Mouse (Mus musculus): ENCODE results near the gene Slc25a30. TPM values are rescaled to one million over a fixed set of nuclear protein-coding genes. Genes with fewer than 3 reads are reported as not detected.
A peak's percentile ranks its signal among the peaks of the same experiment; 100 is the strongest.

Gene Slc25a30
- total RNA-seq, 1 experiment from 2014 or later, result 50.7 TPM

DNA sequence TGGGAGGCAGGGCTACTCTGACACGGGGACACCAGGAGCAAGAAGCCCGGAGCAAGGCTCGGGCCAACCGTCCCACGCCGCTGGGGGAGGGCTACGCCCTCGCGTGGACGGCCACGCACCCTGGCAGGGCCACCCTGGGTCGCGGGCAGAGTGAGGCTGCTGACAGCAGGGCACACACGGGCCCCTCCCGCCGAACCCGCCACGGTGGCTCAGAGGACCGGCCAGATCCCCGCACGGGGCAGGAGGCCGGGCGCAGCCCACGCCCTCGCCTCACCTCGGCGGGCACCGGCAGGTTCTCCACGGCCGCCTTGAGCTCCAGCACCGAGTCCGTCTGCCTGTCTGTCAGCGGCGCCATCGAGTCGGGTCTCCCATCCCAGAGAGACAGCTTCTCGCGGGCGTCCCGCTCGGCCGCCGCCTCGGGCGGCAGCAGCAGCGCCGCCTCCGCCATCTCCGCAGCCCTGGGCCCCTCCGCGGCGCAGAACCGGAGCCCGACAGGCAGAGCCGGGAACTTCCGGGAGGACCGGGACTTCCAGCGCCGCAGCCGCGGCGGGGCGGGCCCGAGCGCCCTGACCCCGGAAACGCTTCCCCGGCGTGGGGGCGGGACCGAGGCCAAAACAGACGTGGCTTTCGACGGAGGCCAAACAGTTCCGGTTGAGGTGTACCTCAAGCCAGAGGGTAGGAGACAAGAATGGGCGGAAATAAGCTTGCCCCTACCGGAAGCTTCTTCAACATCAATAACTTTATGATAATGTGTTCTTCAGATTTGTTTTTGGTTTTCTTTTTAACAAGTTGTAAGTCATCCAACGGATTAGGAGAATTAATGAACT is 32.6 kb downstream of the Slc25a30 start, which contains the start of gene Cog3:
Cog3 (minus strand) TSS at position 527 of the 827 bp plus-strand sequence.
- ATAC-seq (ENCODE audit: extremely low read depth, insufficient number of reproducible peaks, low FRiP score, poor library complexity, severe bottlenecking), result peak; percentile 96

DNA sequence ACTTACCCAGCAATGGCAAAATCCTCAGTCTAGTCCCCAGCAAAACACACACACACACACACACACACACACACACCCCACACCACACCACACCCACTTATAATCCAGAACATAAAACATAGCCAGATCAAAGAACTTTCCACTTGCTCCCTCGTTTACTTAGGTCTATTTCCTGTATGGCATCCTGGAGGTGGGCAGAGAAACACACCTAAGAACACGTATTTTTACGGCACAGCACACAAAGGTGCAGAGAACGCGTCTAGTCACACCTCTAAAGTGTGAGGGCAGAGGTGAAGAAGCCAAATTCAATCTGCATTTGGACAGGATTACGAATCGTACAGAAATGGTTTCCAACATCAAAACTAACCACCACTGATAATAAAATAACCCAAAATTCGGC is 33.6 kb downstream of the Slc25a30 start:
- ATAC-seq (ENCODE audit: extremely low read depth, insufficient number of reproducible peaks, low FRiP score, poor library complexity, severe bottlenecking), result no peak

DNA sequence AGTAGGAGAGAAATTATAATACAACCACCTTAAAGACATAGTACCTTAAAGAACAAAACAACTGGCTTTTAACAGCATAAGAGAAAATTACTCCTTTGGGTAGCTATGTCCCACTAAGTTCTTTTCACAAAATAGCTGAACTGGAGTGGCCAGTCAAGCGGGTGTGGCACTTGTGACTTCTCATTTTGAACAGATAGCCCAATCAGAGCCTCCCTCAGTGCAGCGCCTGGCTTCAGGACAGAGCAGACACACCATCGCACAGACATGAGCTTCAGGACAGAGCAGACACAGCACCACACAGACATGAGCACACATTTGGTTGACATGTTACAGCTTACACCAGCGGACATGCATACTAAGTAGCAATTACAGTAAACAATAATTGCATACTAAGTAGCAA is 35.8 kb downstream of the Slc25a30 start:
- ATAC-seq (ENCODE audit: extremely low read depth, insufficient number of reproducible peaks, low FRiP score, poor library complexity, severe bottlenecking), result no peak

DNA sequence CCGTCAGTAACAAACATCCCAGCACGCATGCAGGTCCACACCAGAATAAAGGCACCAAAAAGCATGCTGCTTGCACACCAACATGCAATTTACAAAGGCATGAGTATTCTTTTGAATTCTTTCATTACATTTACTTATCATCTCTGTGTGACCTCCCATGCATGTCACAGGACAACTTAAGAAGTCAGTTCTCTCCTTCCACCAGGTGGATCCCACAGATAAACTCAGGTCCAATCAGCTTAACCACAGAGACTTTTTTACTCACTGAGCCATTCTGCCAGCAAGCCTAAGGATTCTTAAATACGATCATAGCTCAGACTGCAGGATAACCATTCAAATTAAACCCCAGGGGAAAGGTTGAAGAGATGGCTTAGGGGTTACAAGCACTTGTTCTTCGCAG is 37.7 kb downstream of the Slc25a30 start:
- no peak for ATAC-seq (ENCODE audit: extremely low read depth, insufficient number of reproducible peaks, low FRiP score, poor library complexity, severe bottlenecking)

DNA sequence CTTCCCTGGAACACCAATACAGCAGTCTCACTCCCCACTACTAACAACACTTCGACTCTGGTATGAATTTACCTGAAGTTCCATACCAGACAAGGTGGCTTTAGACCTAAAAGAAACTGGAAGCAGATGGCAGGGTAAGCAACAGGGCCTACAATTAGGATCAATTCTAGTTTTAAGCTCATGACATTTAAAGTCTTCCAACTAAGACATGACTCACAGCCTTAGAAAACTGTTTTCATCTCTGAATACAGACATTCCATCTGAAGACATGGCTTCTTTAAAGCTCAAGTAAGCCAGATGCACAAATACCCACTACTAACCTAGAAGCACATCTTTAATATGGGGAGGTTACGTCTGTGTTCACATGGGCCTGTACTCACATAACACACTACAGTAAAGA is 38.9 kb downstream of the Slc25a30 start:
- ATAC-seq (ENCODE audit: extremely low read depth, insufficient number of reproducible peaks, low FRiP score, poor library complexity, severe bottlenecking), result no peak

DNA sequence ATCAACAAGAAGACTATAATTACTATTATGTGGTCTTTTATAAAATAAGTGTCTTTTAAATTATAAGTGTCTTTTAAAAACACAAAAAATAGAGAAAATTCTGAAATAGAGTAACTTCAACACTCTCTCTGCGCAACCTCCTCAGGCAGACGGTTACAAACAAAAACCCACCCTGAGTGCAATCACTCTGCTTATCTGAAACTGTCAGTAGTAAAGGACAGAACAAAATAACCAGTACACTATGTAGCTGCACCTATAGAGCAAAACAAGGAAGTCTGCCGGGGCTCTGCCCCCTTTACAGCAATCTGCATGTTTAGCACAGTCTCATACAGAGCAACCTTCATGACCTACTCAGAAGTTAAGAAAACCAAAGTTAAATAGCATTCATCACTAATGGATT is 44.9 kb downstream of the Slc25a30 start:
- ATAC-seq (ENCODE audit: extremely low read depth, insufficient number of reproducible peaks, low FRiP score, poor library complexity, severe bottlenecking), result no peak

DNA sequence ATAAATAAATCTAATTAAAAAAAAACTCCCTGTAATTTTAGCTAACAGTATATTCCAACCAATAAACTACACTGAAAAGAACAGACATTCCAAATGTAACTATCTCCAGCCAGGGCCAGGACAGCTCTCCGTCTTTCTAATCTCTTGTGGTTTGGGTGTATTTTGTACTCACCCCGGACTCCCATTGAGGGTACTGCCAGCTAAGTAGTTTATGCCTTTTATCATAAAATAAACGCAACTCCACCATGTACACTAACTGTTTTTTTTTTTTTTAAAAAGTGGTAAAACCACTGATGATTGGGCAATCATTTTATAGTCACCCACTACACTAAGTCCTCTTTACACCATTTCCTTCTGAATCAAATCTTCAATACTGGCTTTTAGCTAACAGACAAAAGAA is 51.2 kb downstream of the Slc25a30 start:
- no peak for ATAC-seq (ENCODE audit: extremely low read depth, insufficient number of reproducible peaks, low FRiP score, poor library complexity, severe bottlenecking)

DNA sequence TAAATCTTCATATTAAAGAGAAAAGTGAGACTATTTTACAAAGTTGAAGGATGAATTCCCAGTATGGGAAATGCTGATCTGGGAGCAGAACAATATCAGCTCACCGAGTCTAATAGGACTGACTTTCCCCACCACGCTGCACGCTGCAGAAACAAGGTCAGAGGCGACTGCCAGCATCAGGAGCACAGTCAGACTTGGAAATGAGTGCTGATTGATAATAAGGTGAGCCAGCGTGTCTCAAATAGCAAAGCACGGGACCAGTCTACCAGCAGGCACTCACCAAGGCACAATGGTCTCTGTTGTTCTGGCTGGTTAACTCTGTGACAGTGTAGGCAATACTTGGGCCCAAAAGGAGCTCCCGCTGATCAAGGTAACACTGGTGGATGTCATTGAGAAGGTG is 54.2 kb downstream of the Slc25a30 start:
- ATAC-seq (ENCODE audit: extremely low read depth, insufficient number of reproducible peaks, low FRiP score, poor library complexity, severe bottlenecking), result no peak

DNA sequence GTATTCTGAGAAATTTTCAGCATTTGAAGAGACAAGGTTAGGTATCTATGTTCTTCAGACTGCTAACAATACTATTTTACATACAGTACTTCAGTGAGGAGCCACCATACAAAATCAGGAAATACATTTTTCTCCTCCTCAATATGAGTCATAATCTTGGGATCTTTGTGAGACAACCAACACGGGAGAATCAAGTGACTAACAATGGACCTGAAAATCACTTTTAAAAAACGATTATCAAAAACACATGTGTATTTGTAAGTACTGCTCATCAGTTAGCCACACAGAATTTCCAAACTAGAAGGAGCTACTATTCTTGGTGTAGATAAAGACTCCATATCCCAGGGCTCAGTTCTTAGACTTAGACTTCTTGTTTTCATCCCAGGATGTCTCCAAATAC is 55.5 kb downstream of the Slc25a30 start:
- no peak for ATAC-seq (ENCODE audit: extremely low read depth, insufficient number of reproducible peaks, low FRiP score, poor library complexity, severe bottlenecking)

DNA sequence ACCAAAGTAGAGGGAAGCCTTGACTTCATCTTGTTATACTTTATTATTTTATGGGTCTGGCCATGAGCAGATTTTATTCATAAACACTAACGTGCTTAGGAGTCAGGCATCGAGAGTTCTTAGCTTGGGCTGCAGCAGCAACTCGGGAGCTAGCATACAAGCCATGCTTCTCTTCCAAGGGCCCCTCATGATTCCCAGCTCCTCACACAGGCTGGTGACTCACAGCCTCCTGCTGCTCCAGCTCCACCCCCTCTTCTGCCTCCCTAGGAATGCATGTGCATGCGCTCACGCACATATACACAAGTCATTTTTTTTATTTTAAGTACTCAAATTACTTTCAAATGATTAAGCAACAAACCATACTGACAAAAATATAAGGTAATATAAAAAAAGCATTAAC is 58.7 kb downstream of the Slc25a30 start:
- ATAC-seq (ENCODE audit: extremely low read depth, insufficient number of reproducible peaks, low FRiP score, poor library complexity, severe bottlenecking), result no peak

DNA sequence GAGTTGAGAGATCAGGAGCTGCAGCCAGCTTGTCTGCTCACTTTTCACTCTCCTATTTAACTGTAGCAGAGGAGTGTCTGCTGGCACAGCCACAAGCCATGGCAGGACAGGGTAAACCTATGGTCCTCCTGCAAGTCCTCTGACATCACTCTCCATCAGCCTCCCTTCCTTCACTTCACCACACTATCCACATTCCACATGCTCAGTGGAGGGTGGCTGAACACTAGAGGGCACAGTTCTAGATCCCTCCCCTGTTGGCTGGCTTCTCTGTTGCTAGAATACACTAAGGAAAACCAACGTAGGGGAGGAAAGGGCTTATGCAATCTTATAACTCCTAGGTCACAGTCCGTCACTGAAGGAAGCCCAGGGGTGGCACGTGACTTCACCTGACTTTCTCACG is 59.8 kb downstream of the Slc25a30 start:
- ATAC-seq (ENCODE audit: extremely low read depth, insufficient number of reproducible peaks, low FRiP score, poor library complexity, severe bottlenecking), result no peak

DNA sequence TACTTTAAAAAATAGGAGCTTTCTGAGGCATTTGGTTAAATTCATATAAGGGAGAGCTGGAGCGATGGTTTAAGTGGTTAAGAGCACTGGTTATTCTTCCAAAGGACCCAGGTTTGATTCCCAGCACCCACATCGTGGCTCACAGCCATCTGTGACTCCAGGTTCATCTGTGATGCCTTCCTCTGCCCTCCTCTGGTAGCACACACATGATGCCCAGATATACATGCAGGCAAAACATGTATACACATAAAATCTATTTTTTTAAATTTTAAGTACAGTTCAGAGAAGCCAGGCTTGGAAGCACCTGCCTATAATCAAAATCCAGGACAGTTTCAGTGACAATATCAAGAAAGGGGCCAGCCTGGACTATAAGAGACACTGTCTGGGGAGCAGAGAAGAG is 64.0 kb downstream of the Slc25a30 start:
- no peak for ATAC-seq (ENCODE audit: extremely low read depth, insufficient number of reproducible peaks, low FRiP score, poor library complexity, severe bottlenecking)

DNA sequence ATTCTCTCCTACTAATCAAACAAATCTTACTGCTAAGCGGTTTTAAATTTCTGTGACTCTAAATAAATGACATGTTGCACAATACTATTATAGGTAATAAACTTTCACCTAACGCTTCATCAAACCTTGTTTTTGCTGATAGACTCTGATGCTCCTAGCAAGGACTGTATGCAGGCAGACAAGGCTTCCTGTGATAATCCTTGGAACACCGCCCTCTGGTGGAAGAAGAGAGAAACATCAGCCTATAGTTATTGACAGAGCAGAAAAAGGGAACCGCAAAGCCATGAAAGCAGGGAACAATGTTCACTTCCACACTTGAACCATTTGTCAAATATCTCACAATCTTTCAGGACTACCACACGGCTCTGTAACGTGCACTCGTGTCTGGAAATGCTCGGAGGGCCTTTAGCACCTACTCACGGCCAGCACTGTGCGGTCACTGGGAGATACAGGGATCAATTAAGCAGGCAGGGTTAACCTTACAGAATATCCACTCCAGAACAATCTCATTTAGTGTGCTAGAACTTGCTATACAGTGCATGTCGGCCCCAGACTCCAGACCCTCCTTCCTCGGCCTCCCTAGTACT is 64.8 kb downstream of the Slc25a30 start:
- peak; percentile 75; the same call in 1 of the 2 replicates for ATAC-seq (ENCODE audit: extremely low read depth, insufficient number of reproducible peaks, low FRiP score, poor library complexity, severe bottlenecking)

DNA sequence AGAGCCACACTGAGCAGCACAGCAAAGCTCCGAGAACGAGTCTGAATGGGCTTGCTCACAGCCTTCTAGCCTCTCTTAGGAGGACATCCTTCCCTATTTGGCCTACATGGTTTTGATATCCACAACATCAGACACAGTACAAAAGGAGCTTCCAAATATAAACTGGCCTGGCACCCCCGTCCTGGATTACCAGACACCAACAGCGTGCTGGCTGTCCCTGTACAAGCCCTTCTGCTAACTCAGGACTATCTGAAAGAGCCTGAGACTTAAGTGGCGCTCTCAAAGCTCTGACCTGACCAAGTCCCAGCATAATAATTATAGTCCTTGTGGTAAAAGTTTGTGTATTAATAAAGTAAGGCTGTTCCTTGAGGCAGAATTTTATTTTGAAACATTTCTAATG is 66.7 kb downstream of the Slc25a30 start:
- ATAC-seq (ENCODE audit: extremely low read depth, insufficient number of reproducible peaks, low FRiP score, poor library complexity, severe bottlenecking), result no peak

DNA sequence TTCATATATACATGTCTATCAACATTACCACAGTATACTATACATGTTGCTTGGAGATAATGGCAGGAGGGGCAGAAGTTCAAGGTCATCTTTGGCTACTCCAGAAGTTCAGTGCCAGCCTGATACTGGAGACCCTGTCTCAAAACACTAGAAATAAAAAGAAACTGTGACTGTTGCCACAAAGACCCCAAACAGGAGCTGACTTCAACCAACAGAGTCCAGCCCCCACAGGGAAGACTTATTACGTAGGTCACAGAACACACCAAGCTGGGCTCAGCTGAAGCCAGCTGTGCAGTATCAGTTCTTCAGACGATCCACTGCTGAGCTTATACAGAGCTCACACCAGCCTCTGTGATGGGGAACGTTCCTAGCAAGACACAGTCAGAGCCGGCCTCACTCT is 70.4 kb downstream of the Slc25a30 start:
- no peak for ATAC-seq (ENCODE audit: extremely low read depth, insufficient number of reproducible peaks, low FRiP score, poor library complexity, severe bottlenecking)

DNA sequence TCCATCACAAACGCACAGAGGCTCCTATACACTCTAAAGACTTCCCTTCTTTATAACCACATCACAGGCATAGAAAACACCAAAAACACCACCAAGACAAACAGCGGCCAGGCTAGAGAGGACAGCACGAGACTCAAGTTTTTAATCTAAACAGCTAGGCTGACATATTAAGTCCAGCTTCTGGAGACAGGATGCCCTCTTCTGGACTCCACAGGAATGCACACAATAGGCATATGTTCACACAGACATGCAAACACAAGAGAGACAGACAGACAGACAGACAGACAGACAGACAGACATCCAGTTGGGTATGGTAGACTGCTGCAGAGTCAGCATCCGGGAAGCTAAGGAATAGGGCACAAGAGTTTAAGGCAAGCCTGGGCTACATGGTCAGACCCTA is 73.2 kb downstream of the Slc25a30 start:
- ATAC-seq (ENCODE audit: extremely low read depth, insufficient number of reproducible peaks, low FRiP score, poor library complexity, severe bottlenecking), result no peak

DNA sequence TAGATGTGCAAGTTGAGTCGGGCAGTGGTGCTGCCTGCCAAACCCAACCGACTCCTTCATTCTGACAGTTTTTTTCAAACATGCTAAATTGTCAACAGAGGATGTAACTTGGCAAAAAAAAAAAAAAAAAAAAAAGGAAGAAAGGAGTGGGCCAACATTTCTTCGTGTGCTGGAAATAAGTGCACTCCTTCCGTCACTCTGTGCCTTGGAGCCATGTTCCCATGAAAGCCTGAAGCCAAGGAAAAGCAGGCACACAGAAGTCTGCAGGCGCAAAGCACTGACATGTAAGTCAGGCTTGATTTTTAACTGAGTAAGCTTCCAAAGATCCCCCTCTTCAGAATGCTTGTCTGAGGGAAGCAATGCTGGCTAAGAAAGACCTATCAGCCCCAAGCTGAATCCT is 74.2 kb downstream of the Slc25a30 start:
- ATAC-seq (ENCODE audit: extremely low read depth, insufficient number of reproducible peaks, low FRiP score, poor library complexity, severe bottlenecking), result no peak

DNA sequence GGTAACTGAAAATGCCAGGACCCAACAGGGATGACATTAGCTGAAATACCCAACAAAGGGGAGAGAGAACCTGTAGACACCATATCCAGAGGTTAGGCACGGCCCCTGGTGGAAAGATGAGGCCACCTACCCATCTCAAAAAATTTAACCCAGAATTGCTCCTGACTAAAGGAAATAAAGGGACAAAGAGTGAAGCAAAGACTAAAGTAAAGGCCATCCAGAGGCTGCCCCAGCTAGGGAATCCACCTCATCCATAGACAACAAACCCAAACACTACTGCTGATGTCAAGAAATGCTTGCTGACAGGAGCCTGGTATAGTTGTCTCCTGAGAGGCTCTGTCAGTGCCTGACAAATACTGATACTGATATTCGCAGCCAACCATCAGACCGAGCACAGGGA is 75.1 kb downstream of the Slc25a30 start:
- no peak for ATAC-seq (ENCODE audit: extremely low read depth, insufficient number of reproducible peaks, low FRiP score, poor library complexity, severe bottlenecking)
